Mouse (Mus musculus): Measurements from ENCODE around the gene Zfp949.

DNA sequence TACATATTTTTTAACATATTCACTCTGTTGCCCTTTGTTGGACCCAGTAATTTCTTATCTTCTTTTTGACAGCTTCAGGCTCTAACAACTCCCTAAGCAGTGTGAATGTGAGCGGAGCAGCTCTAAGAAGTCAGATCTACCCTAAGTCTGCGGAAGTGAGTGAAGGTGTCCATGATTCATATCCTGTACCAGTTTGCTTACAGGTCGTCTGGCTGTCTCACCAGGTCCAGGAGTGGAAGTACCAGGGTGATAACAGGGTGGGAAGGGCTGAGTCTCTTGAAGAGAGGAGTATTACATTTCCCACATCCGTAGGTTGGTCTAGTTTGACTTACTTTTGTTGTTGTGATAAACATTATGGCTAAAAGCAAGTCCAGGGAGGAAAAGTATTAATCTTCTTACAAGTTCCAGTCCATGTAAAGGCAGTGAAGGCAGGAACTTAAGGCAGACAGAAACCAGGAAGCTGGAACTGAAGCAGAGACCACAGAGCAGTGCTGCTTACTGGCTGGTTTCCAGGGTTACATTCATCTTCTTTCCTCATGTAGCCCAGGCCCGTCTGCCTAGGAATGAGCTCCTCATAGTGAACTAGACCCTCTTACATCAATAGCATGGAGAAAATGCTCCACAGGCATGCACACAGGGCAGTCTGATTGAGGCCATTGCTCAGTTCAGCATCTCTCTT, 8.1 kb upstream of the Zfp949 start:
- no peak for TF ChIP-seq CTCF (IDR thresholded peaks at IDR 0.05; ENCODE audit: control insufficient read depth, insufficient read depth, insufficient replicate concordance, low read depth, low read length)
- TF ChIP-seq POLR2A (IDR thresholded peaks at IDR 0.05; ENCODE audit: control insufficient read depth, low read depth, low read length), result no peak

Measured in testis, adult 2 months (tissue).